Mouse (Mus musculus): Measurements from ENCODE around the gene Numa1. TPM values are rescaled to one million over a fixed set of nuclear protein-coding genes. Genes with fewer than 3 reads are reported as not detected.
"Not testable (repeated sequence)": the region's sequence is repeated elsewhere in the genome, so short reads cannot be mapped to it uniquely, and the experiment has no call there.

Gene Numa1
- polyA plus RNA-seq, 1 experiment from 2014 or later: 63.3 TPM

DNA sequence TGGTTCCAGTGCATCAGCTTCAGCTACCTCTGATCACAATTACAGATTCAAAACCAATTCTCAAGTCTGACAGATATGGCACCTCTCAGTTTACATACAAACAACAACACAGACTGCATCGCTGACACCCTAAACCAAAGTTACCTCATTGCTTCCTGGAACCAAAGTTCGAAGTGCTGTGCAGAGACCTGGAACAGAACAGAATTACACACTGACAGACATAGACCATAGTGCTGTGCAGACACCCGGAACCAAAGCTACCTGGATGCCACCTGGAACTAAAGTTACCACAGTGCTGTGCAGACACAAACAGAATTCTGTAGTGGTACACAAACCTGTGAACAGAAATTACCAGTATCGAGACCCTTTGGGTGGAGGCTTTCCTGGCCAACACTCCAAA is 5.8 kb downstream of the Numa1 start:
- H3K4me2 ChIP-seq (replicated peaks): no peak overlapping the region
- no peak overlapping the region for H3K27ac ChIP-seq (replicated peaks)
- no peaks in the 10 kb centered on the region for H3K36me3 ChIP-seq
- H3K9ac ChIP-seq (replicated peaks): no peak overlapping the region
- no peaks in the 10 kb centered on the region for H3K27me3 ChIP-seq
- H3K4me1 ChIP-seq: peaks cover 26% of the 10 kb centered on the region
- no peaks in the 10 kb centered on the region for H3K9me3 ChIP-seq
- 92% methylated on average over 4 of the region's 4 CpGs for WGBS
- no peak overlapping the region for H3K4me3 ChIP-seq
- no peak for ATAC-seq (replicated peaks)

DNA sequence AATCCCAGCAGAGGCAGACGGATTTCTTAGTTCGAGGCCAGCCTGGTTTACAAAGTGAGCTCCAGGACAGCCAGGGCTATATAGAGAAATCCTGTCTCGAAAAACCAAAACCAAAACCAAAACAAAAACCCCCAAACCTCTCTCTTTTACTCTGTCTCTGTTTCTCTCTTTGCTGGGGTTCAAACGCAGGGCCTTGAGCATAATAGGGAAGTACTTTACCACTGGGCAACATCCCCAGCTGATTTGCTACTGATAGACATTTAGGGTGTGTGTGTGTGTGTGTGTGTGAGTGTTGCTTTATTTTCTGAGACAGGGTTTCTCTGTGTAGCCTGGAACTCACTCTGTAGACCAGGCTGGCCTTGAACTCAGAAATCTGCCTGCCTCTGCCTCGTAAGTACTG is 15.1 kb downstream of the Numa1 start:
- not testable (repeated sequence) for H3K4me3 ChIP-seq; H3K9ac ChIP-seq (replicated peaks); H3K36me3 ChIP-seq; ATAC-seq (replicated peaks); H3K9me3 ChIP-seq; H3K27me3 ChIP-seq; H3K4me2 ChIP-seq (replicated peaks); H3K27ac ChIP-seq (replicated peaks); H3K4me1 ChIP-seq
- WGBS: 91% methylated on average over 5 of the region's 5 CpGs

DNA sequence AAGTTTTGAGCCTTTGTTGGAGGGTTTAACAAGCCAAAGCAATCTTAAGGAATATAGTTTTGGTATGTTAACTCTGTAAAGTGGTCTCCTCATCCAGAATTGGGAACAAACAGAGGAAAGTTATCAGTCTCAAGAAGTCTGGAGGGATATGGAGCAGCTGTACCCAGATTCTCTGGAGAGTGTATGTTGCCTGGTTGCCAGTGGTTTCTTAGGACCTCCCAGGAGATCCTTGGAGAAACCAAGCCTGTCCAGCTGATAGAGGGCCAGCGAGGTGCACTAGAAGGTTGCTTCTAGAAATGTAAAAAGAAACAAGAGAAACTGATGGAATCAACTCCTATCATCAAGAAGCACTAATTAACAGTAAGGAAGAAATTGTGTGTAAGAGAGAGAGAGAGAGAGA is 17.7 kb downstream of the Numa1 start:
- H3K9me3 ChIP-seq: no peaks in the 10 kb centered on the region
- H3K4me3 ChIP-seq: no peak overlapping the region
- no peak for ATAC-seq (replicated peaks)
- H3K4me1 ChIP-seq: no peaks in the 10 kb centered on the region
- WGBS: 90% methylated on average over 1 of the region's 1 CpGs
- no peaks in the 10 kb centered on the region for H3K27me3 ChIP-seq
- H3K27ac ChIP-seq (replicated peaks): no peak overlapping the region
- no peaks in the 10 kb centered on the region; the same call in 1 of the 2 replicates for H3K36me3 ChIP-seq
- H3K4me2 ChIP-seq (replicated peaks): no peak overlapping the region
- H3K9ac ChIP-seq (replicated peaks): no peak overlapping the region

DNA sequence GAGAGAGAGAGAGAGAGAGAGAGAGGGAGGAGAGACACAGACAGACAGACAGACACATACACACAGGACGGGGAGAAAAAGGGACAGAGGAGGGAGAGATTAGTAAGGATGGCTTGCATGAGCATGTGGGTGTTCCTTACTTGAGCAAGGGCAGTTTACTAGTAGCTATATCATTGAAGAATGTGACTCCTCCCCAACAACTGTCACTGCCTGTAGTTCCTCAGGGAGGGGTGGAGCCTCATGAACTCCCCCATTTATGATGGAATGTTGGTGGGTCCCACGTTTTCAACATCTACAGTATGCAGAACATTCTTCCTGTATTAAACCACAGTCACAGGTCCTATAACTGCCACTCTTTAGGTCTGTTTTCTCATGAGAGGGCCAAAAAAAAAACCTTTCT is 18.2 kb downstream of the Numa1 start:
- Histone ChIP-seq H3K27me3 (no peaks in the 10 kb centered on the region), H3K27ac (replicated peaks) (no peak overlapping the region), H3K9me3 (no peaks in the 10 kb centered on the region), H3K9ac (replicated peaks) (no peak overlapping the region), H3K4me1 (no peaks in the 10 kb centered on the region), H3K4me3 (no peak overlapping the region), H3K4me2 (replicated peaks) (no peak overlapping the region), H3K36me3 (no peaks in the 10 kb centered on the region; the same call in 1 of the 2 replicates)
- no peak for ATAC-seq (replicated peaks)
- 68% methylated on average over 2 of the region's 2 CpGs for WGBS

DNA sequence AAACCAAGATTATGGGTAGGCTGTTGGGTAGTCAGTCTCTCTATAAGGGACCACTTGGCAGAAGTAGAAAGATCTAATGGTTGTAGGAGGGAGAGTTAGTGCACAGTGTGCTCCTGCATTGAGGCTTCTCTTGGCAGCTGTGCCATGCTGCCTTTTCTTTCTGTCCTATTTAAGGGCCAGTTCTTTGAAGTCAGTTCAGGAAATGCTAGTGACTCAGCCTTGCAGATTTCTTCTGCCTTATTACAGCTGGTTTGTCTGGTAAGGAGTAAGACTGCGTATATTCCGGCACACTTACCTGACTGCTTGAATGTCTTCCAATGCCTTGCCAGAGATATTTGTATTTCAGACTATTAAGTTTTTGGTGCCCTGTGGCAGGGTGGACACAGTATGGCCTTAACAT is 20.3 kb downstream of the Numa1 start:
- WGBS: 90% methylated on average over 2 of the region's 2 CpGs
- no peaks in the 10 kb centered on the region; the same call in 1 of the 2 replicates for H3K36me3 ChIP-seq
- no peak overlapping the region for H3K9ac ChIP-seq (replicated peaks)
- no peaks in the 10 kb centered on the region for H3K4me1 ChIP-seq
- no peak overlapping the region for H3K27ac ChIP-seq (replicated peaks)
- no peak for ATAC-seq (replicated peaks)
- H3K27me3 ChIP-seq: no peaks in the 10 kb centered on the region
- no peak overlapping the region for H3K4me3 ChIP-seq
- H3K4me2 ChIP-seq (replicated peaks): no peak overlapping the region
- no peaks in the 10 kb centered on the region for H3K9me3 ChIP-seq

DNA sequence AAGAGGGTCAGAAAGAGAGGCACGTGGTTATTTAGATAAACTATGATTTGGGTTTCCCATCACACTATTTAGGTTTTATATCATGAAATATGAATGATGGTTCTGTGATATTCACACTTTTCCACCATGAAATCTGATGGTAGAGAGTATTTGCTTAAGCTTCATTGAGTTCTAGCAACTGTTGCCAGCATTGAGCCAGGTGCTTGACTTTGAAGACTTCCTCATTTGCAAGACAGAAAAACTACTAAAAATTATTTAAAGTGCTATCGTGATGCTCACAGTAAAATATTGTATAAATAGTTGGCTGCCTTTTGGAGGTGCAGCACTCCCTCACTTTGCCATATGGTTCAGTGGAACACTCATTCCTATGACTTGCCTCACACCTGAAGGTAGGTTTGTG is 21.4 kb downstream of the Numa1 start:
- no peak overlapping the region for H3K9ac ChIP-seq (replicated peaks)
- H3K36me3 ChIP-seq: no peaks in the 10 kb centered on the region; the same call in 1 of the 2 replicates
- WGBS: 87% methylated on average over 2 of the region's 2 CpGs
- H3K4me2 ChIP-seq (replicated peaks): no peak overlapping the region
- no peaks in the 10 kb centered on the region for H3K27me3 ChIP-seq
- H3K9me3 ChIP-seq: no peaks in the 10 kb centered on the region
- H3K4me3 ChIP-seq: no peak overlapping the region
- H3K27ac ChIP-seq (replicated peaks): no peak overlapping the region
- peaks cover 8% of the 10 kb centered on the region; the same call in 1 of the 2 replicates for H3K4me1 ChIP-seq
- no peak for ATAC-seq (replicated peaks)

DNA sequence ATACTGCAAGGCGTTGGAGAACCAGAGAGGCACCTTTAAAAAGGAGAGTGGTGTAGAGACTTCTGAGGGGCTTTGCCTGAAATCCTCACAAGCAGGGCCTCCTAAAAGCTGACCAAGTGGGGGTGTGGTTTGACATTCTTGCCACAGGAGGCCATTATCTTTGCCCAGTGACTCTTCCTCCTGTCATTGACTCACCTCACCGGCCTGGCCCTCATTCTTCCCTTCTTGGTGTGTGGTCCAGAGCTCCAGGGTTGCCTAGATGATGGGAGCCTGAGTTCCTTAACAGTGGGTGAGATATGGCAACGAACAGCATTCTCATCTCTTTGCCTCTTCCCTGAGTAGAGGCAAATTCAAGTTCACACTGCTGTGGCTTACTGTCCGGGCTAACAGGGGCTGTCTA is 22.0 kb downstream of the Numa1 start:
- Histone ChIP-seq H3K4me3 (no peak overlapping the region), H3K9ac (replicated peaks) (no peak overlapping the region), H3K27me3 (no peaks in the 10 kb centered on the region), H3K4me2 (replicated peaks) (no peak overlapping the region), H3K4me1 (peaks cover 9% of the 10 kb centered on the region; the same call in 1 of the 2 replicates), H3K27ac (replicated peaks) (no peak overlapping the region), H3K9me3 (no peaks in the 10 kb centered on the region), H3K36me3 (no peaks in the 10 kb centered on the region; the same call in 1 of the 2 replicates)
- WGBS: 66% methylated on average over 4 of the region's 4 CpGs
- no peak for ATAC-seq (replicated peaks)

DNA sequence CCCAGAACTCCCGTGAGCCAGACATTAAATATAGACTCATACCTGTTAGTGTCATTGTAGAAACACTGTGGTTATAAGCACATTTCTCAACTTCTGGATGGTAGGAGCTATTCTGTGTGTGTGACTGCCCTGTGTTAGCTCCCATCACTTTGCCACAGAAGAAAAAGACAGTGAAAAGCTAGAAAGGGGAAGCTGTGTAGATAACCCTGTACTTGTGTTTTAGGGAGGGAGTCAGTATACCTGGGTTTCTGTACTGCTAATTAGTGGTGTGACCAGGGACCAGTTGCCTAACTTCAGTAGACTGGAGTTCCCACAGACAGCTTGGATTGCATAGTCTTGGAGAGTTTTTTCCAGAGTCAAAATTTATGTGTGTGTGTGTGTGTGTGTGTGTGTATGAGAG is 22.6 kb downstream of the Numa1 start:
- no peak overlapping the region for H3K4me3 ChIP-seq
- H3K36me3 ChIP-seq: no peaks in the 10 kb centered on the region; the same call in 1 of the 2 replicates
- peaks cover 9% of the 10 kb centered on the region; the same call in 1 of the 2 replicates for H3K4me1 ChIP-seq
- no peaks in the 10 kb centered on the region for H3K9me3 ChIP-seq
- H3K27ac ChIP-seq (replicated peaks): no peak overlapping the region
- no peak for ATAC-seq (replicated peaks)
- H3K27me3 ChIP-seq: no peaks in the 10 kb centered on the region
- H3K4me2 ChIP-seq (replicated peaks): no peak overlapping the region
- WGBS: 90% methylated on average over 1 of the region's 1 CpGs
- H3K9ac ChIP-seq (replicated peaks): no peak overlapping the region

DNA sequence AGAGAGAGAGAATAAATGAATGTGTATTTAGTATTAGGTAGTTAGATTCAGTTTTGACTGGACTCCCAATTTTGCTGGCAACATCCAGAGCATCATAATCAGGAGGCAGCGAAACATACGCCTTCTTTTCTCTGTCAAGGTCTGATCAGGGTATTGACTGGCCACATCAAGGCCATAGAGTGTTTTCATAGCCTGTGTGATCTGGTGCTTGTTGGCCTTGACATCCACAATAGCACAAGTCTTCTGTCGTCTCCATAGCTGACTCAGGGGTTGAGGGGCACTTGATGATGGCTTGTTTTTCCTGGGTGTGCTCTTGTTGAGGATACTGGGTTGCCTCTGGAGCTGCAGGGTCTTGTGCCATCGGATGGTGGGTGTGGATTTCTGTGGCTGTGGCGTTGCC is 23.0 kb downstream of the Numa1 start:
- peaks cover 9% of the 10 kb centered on the region; the same call in 1 of the 2 replicates for H3K4me1 ChIP-seq
- H3K9me3 ChIP-seq: no peaks in the 10 kb centered on the region
- WGBS: 95% methylated on average over 5 of the region's 5 CpGs
- no peak for ATAC-seq (replicated peaks)
- no peaks in the 10 kb centered on the region; the same call in 1 of the 2 replicates for H3K36me3 ChIP-seq
- no peak overlapping the region for H3K9ac ChIP-seq (replicated peaks)
- H3K27ac ChIP-seq (replicated peaks): no peak overlapping the region
- no peak overlapping the region for H3K4me2 ChIP-seq (replicated peaks)
- H3K4me3 ChIP-seq: no peak overlapping the region
- H3K27me3 ChIP-seq: no peaks in the 10 kb centered on the region

DNA sequence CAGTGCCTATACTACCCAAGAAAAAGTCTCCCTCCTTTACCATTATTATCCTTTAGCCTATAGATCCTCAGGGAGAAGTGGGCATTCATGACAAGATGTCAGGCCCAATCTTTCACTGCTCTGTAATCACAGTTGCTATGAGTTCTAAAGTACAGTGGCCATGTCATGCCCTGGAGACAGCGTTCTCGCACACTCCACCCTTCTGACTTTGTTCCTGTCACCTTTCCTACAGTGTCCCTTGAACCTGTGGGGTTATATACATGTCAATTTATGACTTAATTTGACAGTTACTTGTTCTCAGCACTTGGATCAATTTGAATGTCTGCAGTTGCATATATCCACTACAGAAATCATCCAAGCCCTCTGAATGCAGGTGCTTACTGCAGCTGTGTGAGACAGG is 28.9 kb downstream of the Numa1 start:
- peaks cover 16% of the 10 kb centered on the region for H3K4me1 ChIP-seq
- H3K4me2 ChIP-seq (replicated peaks): no peak overlapping the region
- no peak for ATAC-seq (replicated peaks)
- 90% methylated on average over 2 of the region's 2 CpGs for WGBS
- H3K4me3 ChIP-seq: no peak overlapping the region
- H3K9ac ChIP-seq (replicated peaks): no peak overlapping the region
- H3K36me3 ChIP-seq: no peaks in the 10 kb centered on the region
- H3K27me3 ChIP-seq: no peaks in the 10 kb centered on the region
- no peaks in the 10 kb centered on the region for H3K9me3 ChIP-seq
- no peak overlapping the region for H3K27ac ChIP-seq (replicated peaks)

DNA sequence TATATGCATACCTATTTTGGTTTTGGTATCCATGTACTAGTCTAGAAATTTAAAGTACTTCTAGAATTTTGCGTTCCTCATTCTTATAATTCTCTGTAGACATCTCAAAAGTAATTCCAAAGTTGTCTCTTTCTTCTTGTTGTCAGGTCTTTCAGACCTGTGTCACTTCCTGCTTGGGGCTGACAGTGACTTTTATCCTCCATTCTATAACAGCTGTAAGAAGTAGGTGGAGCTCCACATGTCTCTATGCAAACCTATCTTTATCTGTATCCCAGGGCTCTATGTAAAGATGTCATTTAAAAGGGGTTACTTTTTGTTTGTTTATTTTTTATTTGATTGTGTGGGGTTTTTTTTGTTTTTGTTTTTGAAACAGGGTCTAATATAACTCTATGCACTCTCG is 29.7 kb downstream of the Numa1 start:
- no peak for ATAC-seq (replicated peaks)
- Histone ChIP-seq H3K27ac (replicated peaks) (no peak overlapping the region), H3K9ac (replicated peaks) (no peak overlapping the region), H3K9me3 (no peaks in the 10 kb centered on the region), H3K4me2 (replicated peaks) (no peak overlapping the region), H3K4me1 (peaks cover 20% of the 10 kb centered on the region), H3K4me3 (no peak overlapping the region), H3K27me3 (no peaks in the 10 kb centered on the region), H3K36me3 (no peaks in the 10 kb centered on the region)
- WGBS: 94% methylated on average over 2 of the region's 2 CpGs

DNA sequence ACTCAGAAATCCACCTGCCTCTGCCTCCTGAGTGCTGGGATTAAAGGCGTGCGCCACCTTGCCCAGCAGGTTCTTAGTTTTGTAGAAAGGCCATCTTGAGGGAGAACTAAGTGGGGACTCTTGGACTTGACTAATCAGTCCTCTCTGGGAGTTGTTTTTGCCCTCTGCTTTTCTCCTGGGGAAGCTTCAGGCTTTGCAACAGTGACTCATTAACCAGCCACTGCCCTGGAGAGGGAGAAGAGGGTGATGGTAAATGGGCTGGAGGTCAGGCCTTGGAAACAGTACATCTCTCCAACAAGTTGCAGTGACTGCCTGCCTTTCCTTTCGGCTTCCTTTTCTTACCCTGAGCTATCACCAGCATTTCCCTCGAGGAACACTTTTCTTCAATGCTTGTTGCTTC is 30.6 kb downstream of the Numa1 start:
- Histone ChIP-seq H3K27me3 (no peaks in the 10 kb centered on the region), H3K27ac (replicated peaks) (no peak overlapping the region), H3K4me1 (peaks cover 28% of the 10 kb centered on the region), H3K4me3 (no peak overlapping the region), H3K36me3 (no peaks in the 10 kb centered on the region), H3K4me2 (replicated peaks) (no peak overlapping the region), H3K9ac (replicated peaks) (no peak overlapping the region), H3K9me3 (no peaks in the 10 kb centered on the region)
- ATAC-seq (replicated peaks): no peak
- 92% methylated on average over 4 of the region's 4 CpGs for WGBS

DNA sequence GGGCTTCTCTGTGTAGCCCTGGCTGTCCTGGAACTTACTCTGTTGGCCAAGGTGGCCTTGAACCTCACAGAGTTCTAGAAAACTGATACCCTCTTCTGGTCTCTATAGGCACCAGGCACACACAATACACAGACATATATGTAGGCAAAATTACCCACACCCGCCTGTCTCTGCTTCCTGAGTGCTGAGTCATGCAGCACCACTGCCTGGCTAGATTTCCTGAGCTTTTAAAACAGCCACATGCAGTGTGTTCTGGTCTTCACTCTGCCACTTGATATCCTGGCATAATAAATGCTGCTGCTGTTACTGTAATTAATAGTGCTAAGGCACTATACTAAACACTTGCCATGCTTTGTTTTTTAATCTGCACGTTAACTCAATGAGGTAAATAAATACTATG is 31.7 kb downstream of the Numa1 start:
- peaks cover 21% of the 10 kb centered on the region for H3K4me1 ChIP-seq
- H3K4me2 ChIP-seq (replicated peaks): no peak overlapping the region
- no peaks in the 10 kb centered on the region for H3K9me3 ChIP-seq
- H3K27ac ChIP-seq (replicated peaks): no peak overlapping the region
- 70% methylated on average over 2 of the region's 2 CpGs for WGBS
- H3K27me3 ChIP-seq: no peaks in the 10 kb centered on the region
- H3K4me3 ChIP-seq: no peak overlapping the region
- ATAC-seq (replicated peaks): no peak
- H3K9ac ChIP-seq (replicated peaks): no peak overlapping the region
- no peaks in the 10 kb centered on the region for H3K36me3 ChIP-seq

Data from forebrain, embryonic 15.5 days (tissue).